Mouse (Mus musculus): Measurements from ENCODE around the gene Plekhh2. TPM values are rescaled to one million over a fixed set of nuclear protein-coding genes. Genes with fewer than 3 reads are reported as not detected.

The Plekhh2 gene
- total and polyA plus RNA-seq, 3 experiments: 0.21 to 1.7 (median 1.1) TPM

- Histone ChIP-seq H3K4me2 (ENCODE audit: insufficient read depth, low read depth, poor library complexity, severe bottlenecking) (peak overlapping the region; percentile 18; the same call in 1 of the 2 replicates), H3K9ac (ENCODE audit: insufficient read depth, low read depth) (no peak overlapping the region), H3K9me3 (replicated peaks; ENCODE audit: low read length) (no peaks in the 10 kb centered on the region), H3K27me3 (replicated peaks) (no peaks in the 10 kb centered on the region), H3K27ac (ENCODE audit: insufficient read depth, low read depth) (peak overlapping the region; percentile 55), H3K4me3 (replicated peaks in 1 of 3; ENCODE audit: low read depth in 2 of 3, low read length in 2 of 3, poor library complexity in 1 of 3) (peak overlapping the region in 1 of 3 experiments; percentile 39), H3K36me3 (replicated peaks in 1 of 2; ENCODE audit: control insufficient read depth in 1 of 2, insufficient read depth in 1 of 2, low read length in 1 of 2) (peaks cover 0 to 2% of the 10 kb centered on the region in 2 experiments), H3K79me2 (replicated peaks; ENCODE audit: control insufficient read depth, extremely low read depth, insufficient read depth, poor library complexity, severe bottlenecking) (no peaks in the 10 kb centered on the region), H3K4me1 (ENCODE audit: control insufficient read depth in 1 of 2, insufficient read depth in 2 of 2) (peaks cover 20 to 54% of the 10 kb centered on the region in 2 experiments)
- in situ Hi-C loops (cut with MboI; ENCODE audit: low pct_ligation_motif_present, low pct_unique_long_range_greater_than_20kb, low sequenced_read_pairs): loop anchor here (5.0 kb wide), 1 partner anchor 55 kb away; no protein-coding TSS in a partner anchor
- DNase-seq (ENCODE audit: extremely low read depth): no peak
- dilution Hi-C loops (cut with MboI; ENCODE audit: extremely low pct_ligation_motif_present, extremely low pct_unique_long_range_greater_than_20kb, low sequenced_read_pairs): no loop called here
- TF ChIP-seq NELFE (IDR thresholded peaks at IDR 0.05; ENCODE audit: low read depth, low read length) (no peak), SMC3 (IDR thresholded peaks at IDR 0.05; ENCODE audit: low read depth, low read length) (no peak), ZNF384 (IDR thresholded peaks at IDR 0.05; ENCODE audit: low read depth, low read length) (no peak), CHD2 (IDR thresholded peaks at IDR 0.05; ENCODE audit: low read length) (no peak), PAX5 (IDR thresholded peaks at IDR 0.05; ENCODE audit: low read length) (no peak), E2F4 (IDR thresholded peaks at IDR 0.05; ENCODE audit: insufficient replicate concordance, low read depth, low read length) (no peak), NRF1 (IDR thresholded peaks at IDR 0.05; ENCODE audit: low read depth, low read length) (no peak), KAT2A (IDR thresholded peaks at IDR 0.05; ENCODE audit: insufficient replicate concordance, low read length) (no peak)
Measured at GRCm38 (mm10) chr17:84606976-84607375, 95.3 kb downstream of the Plekhh2 start.

- Histone ChIP-seq H3K4me2 (ENCODE audit: insufficient read depth, low read depth, poor library complexity, severe bottlenecking) (peak overlapping the region; percentile 73; the same call in 1 of the 2 replicates), H3K36me3 (replicated peaks in 1 of 2; ENCODE audit: control insufficient read depth in 1 of 2, insufficient read depth in 1 of 2, low read length in 1 of 2) (peaks cover 0 to 2% of the 10 kb centered on the region in 2 experiments), H3K4me1 (ENCODE audit: control insufficient read depth in 1 of 2, insufficient read depth in 2 of 2) (peaks cover 22 to 60% of the 10 kb centered on the region in 2 experiments), H3K27me3 (replicated peaks) (no peaks in the 10 kb centered on the region), H3K27ac (ENCODE audit: insufficient read depth, low read depth) (peak overlapping the region; percentile 99), H3K9me3 (replicated peaks; ENCODE audit: low read length) (no peaks in the 10 kb centered on the region), H3K4me3 (replicated peaks in 1 of 3; ENCODE audit: low read depth in 2 of 3, low read length in 2 of 3, poor library complexity in 1 of 3) (peak overlapping the region in 2 of 3 experiments; percentile 20 to 39), H3K79me2 (replicated peaks; ENCODE audit: control insufficient read depth, extremely low read depth, insufficient read depth, poor library complexity, severe bottlenecking) (no peaks in the 10 kb centered on the region), H3K9ac (ENCODE audit: insufficient read depth, low read depth) (peak overlapping the region; percentile 36; the same call in 1 of the 2 replicates)
- in situ Hi-C loops (cut with MboI; ENCODE audit: low pct_ligation_motif_present, low pct_unique_long_range_greater_than_20kb, low sequenced_read_pairs) (loop anchor here (5.0 kb wide), 1 partner anchor 55 kb away; no protein-coding TSS in a partner anchor), dilution Hi-C loops (cut with MboI; ENCODE audit: extremely low pct_ligation_motif_present, extremely low pct_unique_long_range_greater_than_20kb, low sequenced_read_pairs) (no loop called here)
- peak; percentile 91 for DNase-seq (ENCODE audit: extremely low read depth)
- TF ChIP-seq SIN3A (IDR thresholded peaks at IDR 0.05; ENCODE audit: low read length): peak; percentile 93
- TF ChIP-seq ZMIZ1 (IDR thresholded peaks at IDR 0.05; ENCODE audit: low read depth, low read length): 0 out of 2 replicates have a peak, but pooled peaks have one; percentile 27
- no peak for TF ChIP-seq GABPA (IDR thresholded peaks at IDR 0.05; ENCODE audit: insufficient replicate concordance, low read depth, low read length)
- no peak for TF ChIP-seq ZC3H11A (IDR thresholded peaks at IDR 0.05; ENCODE audit: low read depth, low read length)
- peak; percentile 95 for TF ChIP-seq MAZ (IDR thresholded peaks at IDR 0.05; ENCODE audit: low read depth, low read length)
- TF ChIP-seq MYC (IDR thresholded peaks at IDR 0.05; ENCODE audit: low read depth, low read length): peak; percentile 43; the same call in 1 of the 2 replicates
- peak; percentile 20 for TF ChIP-seq ZNF384 (IDR thresholded peaks at IDR 0.05; ENCODE audit: low read depth, low read length)
- TF ChIP-seq BHLHE40 (IDR thresholded peaks at IDR 0.05; ENCODE audit: low read depth, low read length): peak; percentile 94
- TF ChIP-seq JUND (conservative IDR thresholded peaks at IDR 0.05; ENCODE audit: low read depth, low read length): peak; percentile 45; the same call in 1 of the 2 replicates
- TF ChIP-seq NELFE (IDR thresholded peaks at IDR 0.05; ENCODE audit: low read depth, low read length): no peak
- peak; percentile 78 for TF ChIP-seq USF1 (IDR thresholded peaks at IDR 0.05; ENCODE audit: low read depth, low read length)
- TF ChIP-seq ETS1 (conservative IDR thresholded peaks at IDR 0.05; ENCODE audit: low read depth, low read length): peak; percentile 99
- TF ChIP-seq JUN (IDR thresholded peaks at IDR 0.05; ENCODE audit: insufficient read depth, low read depth, low read length): peak; percentile 74
- TF ChIP-seq PAX5 (IDR thresholded peaks at IDR 0.05; ENCODE audit: low read length): no peak
- TF ChIP-seq HCFC1 (IDR thresholded peaks at IDR 0.05; ENCODE audit: low read depth, low read length): 0 out of 2 replicates have a peak, but pooled peaks have one; percentile 31
- peak; percentile 89 for TF ChIP-seq MAX (IDR thresholded peaks at IDR 0.05; ENCODE audit: low read length)
- 0 out of 2 replicates have a peak, but pooled peaks have one; percentile 14 for TF ChIP-seq USF2 (conservative IDR thresholded peaks at IDR 0.05; ENCODE audit: low read depth, low read length)
- peak; percentile 89 for TF ChIP-seq CHD2 (IDR thresholded peaks at IDR 0.05; ENCODE audit: low read length)
- TF ChIP-seq POLR2A (IDR thresholded peaks at IDR 0.05; ENCODE audit: low read depth, low read length): peak; percentile 30
- TF ChIP-seq EP300 (IDR thresholded peaks at IDR 0.05; ENCODE audit: low read length): peak; percentile 85; the same call in 1 of the 2 replicates
- peak; percentile 98 for TF ChIP-seq TCF12 (IDR thresholded peaks at IDR 0.05; ENCODE audit: low read depth, low read length)
- TF ChIP-seq MAFK (IDR thresholded peaks at IDR 0.05; ENCODE audit: insufficient replicate concordance, low read length): peak; percentile 64; the same call in 1 of the 2 replicates
- 0 out of 2 replicates have a peak, but pooled peaks have one; percentile 35 for TF ChIP-seq KAT2A (IDR thresholded peaks at IDR 0.05; ENCODE audit: insufficient replicate concordance, low read length)
- no peak for TF ChIP-seq NRF1 (IDR thresholded peaks at IDR 0.05; ENCODE audit: low read depth, low read length)
- TF ChIP-seq E2F4 (IDR thresholded peaks at IDR 0.05; ENCODE audit: insufficient replicate concordance, low read depth, low read length): no peak
- TF ChIP-seq ELF1 (IDR thresholded peaks at IDR 0.05; ENCODE audit: low read depth, low read length): peak; percentile 70
- TF ChIP-seq CTCF (conservative IDR thresholded peaks at IDR 0.05 in 1 of 2, IDR thresholded peaks at IDR 0.05 in 1 of 2; ENCODE audit: low read depth in 2 of 2, low read length in 2 of 2): no peak
- peak; percentile 94 for TF ChIP-seq IRF4 (IDR thresholded peaks at IDR 0.05; ENCODE audit: low read depth, low read length)
- peak; percentile 93 for TF ChIP-seq MXI1 (IDR thresholded peaks at IDR 0.05; ENCODE audit: low read depth, low read length)
- no peak for TF ChIP-seq UBTF (IDR thresholded peaks at IDR 0.05; ENCODE audit: low read depth, low read length)
Measured at GRCm38 (mm10) chr17:84607617-84608016, 95.9 kb downstream of the Plekhh2 start.
